Mouse (Mus musculus) midbrain, embryonic 15.5 days (tissue): ENCODE measurements around the gene Cyp2j12. TPM values are rescaled to one million over a fixed set of nuclear protein-coding genes. Genes with fewer than 3 reads are reported as not detected.

Experiments
- ATAC-seq: fragments of 200-750 bp; cut with Nextera tagmentation; replicated peaks from 2 replicates; pipeline ENCODE4 v1.8.0; 2017; ENCODE audit warnings: moderate TSS enrichment
- H3K27ac ChIP-seq: fragments of 300-500 bp; sonication (generic); 2 replicates; pipeline ENCODE4 v1.5.1; 2015; ENCODE audit warnings: mild to moderate bottlenecking, inconsistent platforms
- H3K27me3 ChIP-seq: fragments of 300-500 bp; sonication (generic); replicated peaks from 2 replicates; pipeline ENCODE4 v1.6.1; 2015; ENCODE audit warnings: inconsistent platforms
- H3K36me3 ChIP-seq: fragments of 300-500 bp; sonication (generic); replicated peaks from 2 replicates; pipeline ENCODE4 v1.6.1; 2015; ENCODE audit warnings: inconsistent platforms
- H3K4me1 ChIP-seq: fragments of 300-500 bp; sonication (generic); 2 replicates; pipeline ENCODE4 v1.6.1; 2015; ENCODE audit warnings: inconsistent platforms
- H3K4me2 ChIP-seq: fragments of 300-500 bp; sonication (generic); 2 replicates; pipeline ENCODE4 v1.6.1; 2015; ENCODE audit warnings: inconsistent platforms, mild to moderate bottlenecking, moderate library complexity
- H3K4me3 ChIP-seq: fragments of 300-500 bp; sonication (generic); 2 replicates; pipeline ENCODE4 v1.5.1; 2015; ENCODE audit warnings: mild to moderate bottlenecking, inconsistent platforms
- H3K9ac ChIP-seq: fragments of 300-500 bp; sonication (generic); 2 replicates; pipeline ENCODE4 v1.6.1; 2015; ENCODE audit warnings: mild to moderate bottlenecking, inconsistent platforms
- H3K9me3 ChIP-seq: fragments of 300-500 bp; sonication (generic); 2 replicates; pipeline ENCODE4 v1.6.1; 2016; ENCODE audit warnings: inconsistent platforms
- WGBS: fragments of 180-500 bp; shearing (Covaris S2); methylation state at CpG from one replicate; pipeline ENCODE4 v1.1.7; 2015; ENCODE audit warnings: mixed read lengths; 5-methylcytosine and 5-hydroxymethylcytosine counted together
- polyA plus RNA-seq: library from polyadenylated mRNA; unstranded; fragments of >200 nt; fragmentation: Nextera tagmentation; extraction: Ambion mirVana; gene quantifications from 2 replicates; pipeline ENCODE4 v1.2.1, GENCODE M21; 2015

Gene Cyp2j12
- polyA plus RNA-seq, 1 experiment from 2014 or later, result not detected

DNA sequence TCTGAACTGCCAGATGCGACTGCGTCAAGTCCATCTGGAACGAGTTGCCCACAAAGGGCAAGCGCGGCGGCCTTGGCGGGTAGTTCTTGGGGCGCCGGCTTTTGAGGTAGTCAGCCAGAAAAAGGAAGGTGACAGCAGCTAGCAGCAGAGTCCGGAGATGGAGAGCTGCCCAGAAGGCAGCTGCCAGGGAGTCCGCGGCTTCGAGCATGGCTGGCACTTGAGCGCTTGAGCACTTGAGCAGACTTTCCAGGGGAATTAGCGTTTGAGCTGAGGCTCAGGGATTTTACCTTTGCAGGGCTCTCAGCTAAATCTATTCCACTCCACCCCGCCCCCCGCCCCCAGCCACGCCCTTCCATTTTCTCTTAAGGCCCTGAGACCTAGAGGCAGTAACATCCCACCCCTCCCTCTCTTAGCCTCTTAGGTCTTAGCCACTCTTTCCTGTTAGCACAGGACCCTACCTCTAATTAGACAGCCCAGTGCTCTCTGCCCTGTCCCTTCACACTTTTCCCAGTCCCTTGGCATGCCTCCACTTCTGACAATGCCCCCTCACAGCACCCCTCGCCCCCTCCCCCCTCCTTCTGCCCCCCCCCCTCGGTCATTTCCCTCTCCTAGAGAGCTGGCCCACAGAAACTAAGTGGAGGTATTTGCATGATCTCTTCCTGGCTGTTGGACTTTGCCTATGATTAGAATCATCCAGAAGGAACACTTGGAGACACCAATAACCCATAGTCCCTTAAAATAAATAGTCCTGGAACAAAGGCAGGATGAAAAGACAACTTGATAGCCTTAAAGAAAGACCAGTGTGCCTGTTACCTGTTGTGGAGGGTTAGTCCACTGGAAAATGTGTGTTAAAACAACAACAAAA lies 63.5 kb downstream of the Cyp2j12 start, which contains the start of gene Cyp2j13:
Gene Cyp2j13, minus strand, starts transcription at position 286 of the 865 bp plus-strand sequence.
- Histone ChIP-seq H3K9ac (no peak within 1 kb of the TSS), H3K4me2 (peak within 1 kb of the TSS; percentile 55), H3K4me1 (peaks cover 4% of the 10 kb centered on the region), H3K9me3 (no peaks in the 10 kb centered on the region), H3K27ac (no peak within 1 kb of the TSS), H3K27me3 (no peaks in the 10 kb centered on the region), H3K4me3 (peak within 1 kb of the TSS; percentile 26), H3K36me3 (no peaks in the 10 kb centered on the region)
- ATAC-seq, result peak; percentile 92
- 8% methylated on average over 20 of the region's 20 CpGs for WGBS

DNA sequence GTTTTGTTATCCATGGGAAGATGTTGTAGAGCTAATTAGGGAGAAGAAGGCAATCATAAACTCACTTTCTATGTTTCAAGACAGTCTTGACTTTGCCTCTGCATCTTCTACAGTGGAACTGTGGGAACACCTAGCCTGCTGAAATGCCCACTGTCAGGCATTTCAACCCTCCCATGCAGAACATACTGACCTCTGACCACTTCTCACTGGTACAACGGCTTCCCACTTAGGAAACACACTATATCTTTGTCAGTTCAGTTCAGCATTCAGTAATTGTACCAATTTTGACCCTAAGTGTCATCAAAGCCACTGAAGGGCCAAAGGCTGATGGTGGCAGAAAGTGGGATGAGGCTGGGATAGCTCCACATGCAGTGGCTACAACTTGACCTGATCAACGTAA lies 78.9 kb downstream of the Cyp2j12 start:
- Histone ChIP-seq H3K27ac (no peak overlapping the region), H3K9ac (no peak overlapping the region), H3K9me3 (no peaks in the 10 kb centered on the region), H3K27me3 (no peaks in the 10 kb centered on the region), H3K36me3 (no peaks in the 10 kb centered on the region), H3K4me1 (no peaks in the 10 kb centered on the region), H3K4me3 (no peak overlapping the region), H3K4me2 (no peak overlapping the region)
- 89% methylated on average over 2 of the region's 2 CpGs for WGBS
- ATAC-seq, result no peak

GRCm38 (mm10) chr4:96060106-96060505 lies 80.8 kb downstream of the Cyp2j12 start:
- 91% methylated on average over 2 of the region's 2 CpGs for WGBS
- ATAC-seq, result no peak

More at GRCm38 (mm10) chr4:96060106-96060505, 80.8 kb downstream of the Cyp2j12 start:
- H3K27me3 ChIP-seq, result no peaks in the 10 kb centered on the region
- H3K27ac ChIP-seq, result no peak overlapping the region
- H3K4me2 ChIP-seq, result no peak overlapping the region
- H3K4me3 ChIP-seq, result no peak overlapping the region
- no peaks in the 10 kb centered on the region for H3K36me3 ChIP-seq
- no peak overlapping the region for H3K9ac ChIP-seq
- H3K9me3 ChIP-seq, result no peaks in the 10 kb centered on the region
- no peaks in the 10 kb centered on the region for H3K4me1 ChIP-seq

Other genes starting within 250 kb of the Cyp2j12 start
- gene Hook1, start 173.9 kb downstream of the Cyp2j12 start, polyA plus RNA-seq, result 72.9 and 81.0 TPM in 2 replicates
- gene Cyp2j13, start 63.6 kb downstream of the Cyp2j12 start, polyA plus RNA-seq, result not detected in 2 replicates
- not detected in 2 replicates for gene Cyp2j7, start 95.5 kb upstream of the Cyp2j12 start, polyA plus RNA-seq
- not detected in 2 replicates for gene Cyp2j11, start 207.5 kb upstream of the Cyp2j12 start, polyA plus RNA-seq